Mouse (Mus musculus): ENCODE measurements around the gene Selenov.

DNA sequence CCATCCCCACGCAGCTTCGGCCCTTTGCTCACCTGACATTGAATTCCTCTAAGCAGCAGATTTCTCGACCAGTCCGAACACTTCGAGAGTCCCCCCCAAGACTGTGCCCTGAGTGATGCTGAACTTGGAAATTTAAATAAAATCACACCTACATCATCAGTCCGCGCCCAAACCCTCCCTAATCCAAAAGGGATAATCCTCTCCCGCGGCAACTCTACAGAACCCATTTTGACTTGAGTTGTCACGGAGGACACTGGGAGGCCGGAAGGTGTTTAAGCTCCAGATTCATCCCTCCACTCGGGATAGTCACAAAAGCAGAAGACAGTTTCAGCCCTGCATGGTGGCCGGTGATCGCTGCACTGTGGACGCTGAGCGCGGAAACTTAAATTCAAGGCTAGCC lies 39.0 kb downstream of the Selenov start:
- TF ChIP-seq CTCF (IDR thresholded peaks at IDR 0.05 in 2 of 3, conservative IDR thresholded peaks at IDR 0.05 in 1 of 3; ENCODE audit: control insufficient read depth in 1 of 3, insufficient read depth in 1 of 3, low read depth in 2 of 3, low read length in 3 of 3, poor library complexity in 1 of 3, severe bottlenecking in 1 of 3) (no peak), POLR2A (IDR thresholded peaks at IDR 0.05; ENCODE audit: control insufficient read depth in 1 of 2, insufficient read depth in 1 of 2, low read depth in 1 of 2, low read length in 2 of 2, poor library complexity in 1 of 2) (no peak), KAT2A (conservative IDR thresholded peaks at IDR 0.05; ENCODE audit: low read depth, low read length) (no peak), TAL1 (IDR thresholded peaks at IDR 0.05; ENCODE audit: low read length) (no peak), ELF1 (IDR thresholded peaks at IDR 0.05; ENCODE audit: low read depth, low read length) (no peak), CHD2 (IDR thresholded peaks at IDR 0.05; ENCODE audit: low read length) (no peak), MAX (IDR thresholded peaks at IDR 0.05; ENCODE audit: low read length) (no peak), USF1 (IDR thresholded peaks at IDR 0.05; ENCODE audit: low read depth, low read length) (no peak)

All from MEL (cell line).